In the genomic region with DNA sequence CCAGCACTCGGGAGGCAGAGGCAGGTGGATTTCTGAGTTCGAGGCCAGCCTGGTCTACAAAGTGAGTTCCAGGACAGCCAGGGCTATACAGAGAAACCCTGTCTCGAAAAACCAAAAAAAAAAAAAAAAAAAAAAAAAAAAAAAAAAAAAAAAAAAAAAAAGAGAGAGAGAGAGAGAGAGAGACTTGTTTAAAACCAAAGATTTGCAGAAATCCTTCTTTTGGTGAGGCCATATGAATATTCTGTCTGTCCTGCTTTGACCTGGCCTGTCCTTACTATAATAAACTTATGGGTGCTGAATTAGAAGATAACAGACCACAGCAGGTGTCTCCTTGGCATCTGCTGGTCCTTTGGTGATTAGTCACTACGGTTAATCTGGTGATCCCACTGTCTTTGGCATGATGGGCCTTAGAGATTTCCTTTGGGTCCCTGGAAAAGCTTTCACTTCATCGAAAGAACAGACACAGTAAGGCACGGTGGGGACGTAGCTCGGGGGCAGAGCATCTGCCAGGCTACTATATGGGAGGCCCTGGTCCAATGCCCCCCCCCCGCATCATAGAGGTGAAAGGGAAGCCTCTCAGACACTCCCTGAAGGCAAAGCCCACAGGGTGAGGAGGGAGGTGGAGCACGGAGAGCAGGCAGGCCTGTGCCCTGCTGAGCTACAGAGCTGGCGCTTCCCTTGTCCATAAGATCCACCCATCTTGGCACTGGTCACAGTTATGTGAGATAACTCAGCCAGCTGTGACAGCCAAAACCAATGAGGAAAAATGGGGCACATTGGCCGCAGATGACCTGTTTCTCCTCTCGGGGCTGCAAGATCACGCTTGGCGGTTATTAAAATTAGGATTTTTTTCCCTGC, we compare ENCODE assay signal across 12 mouse cellular contexts. TPM values are rescaled to one million over a fixed set of nuclear protein-coding genes. Genes with fewer than 3 reads are reported as not detected.
DNase-seq lines count a peak whose midpoint lies in the region; ATAC-seq and TF ChIP-seq lines count a peak whose summit lies in the region.
"Had no signal": no experiment of that assay in that cellular context is flagged by ENCODE, and none has a peak within 500 bp of the region (broad histone marks: within the 10 kb centered on the region; RNA-seq: fewer than 3 reads in every experiment).

No protein-coding gene starts in this region.

- peak overlapping the region; percentile 0 for H3ac ChIP-seq in C2C12 (ENCODE audit: control insufficient read depth, insufficient read length, low read depth)

- H3K4me3 ChIP-seq in hindbrain, postnatal 0 days (ENCODE audit: low read length): no peak overlapping the region
- H3K4me3 ChIP-seq in hindbrain, embryonic 13.5 days: no peak overlapping the region
- H3K4me3 ChIP-seq in C2C12 (ENCODE audit: insufficient read depth, poor library complexity, severe bottlenecking): no peak overlapping the region
- peak overlapping the region; percentile 41 to 42 for H3K4me3 ChIP-seq in MEL (ENCODE audit: control insufficient read depth in 1 of 2, insufficient read depth in 1 of 2, low read depth in 2 of 2, low read length in 2 of 2)
- no peak overlapping the region for H3K4me3 ChIP-seq in limb, embryonic 10.5 days
- H3K4me3 ChIP-seq in kidney, adult 2 months (ENCODE audit: insufficient read depth, low read depth, low read length): no peak overlapping the region
- H3K4me3 ChIP-seq: embryonic facial prominence, embryonic 10.5 days; neural tube, embryonic 13.5 days had no signal

- ATAC-seq in hindbrain, postnatal 0 days: no peak
- no peak for ATAC-seq in hindbrain, embryonic 13.5 days (ENCODE audit: low FRiP score)
- ATAC-seq in granulocyte monocyte progenitor cell, adult 5-6 weeks (replicated peaks; ENCODE audit: poor library complexity, severe bottlenecking): peak; percentile 6; the same call in 1 of the 2 replicates

- H3K4me2 ChIP-seq in hindbrain, postnatal 0 days (ENCODE audit: low read depth, low read length): no peak overlapping the region
- H3K4me2 ChIP-seq in hindbrain, embryonic 13.5 days: no peak overlapping the region
- H3K4me2 ChIP-seq: neural tube, embryonic 13.5 days had no signal

- H3K36me3 ChIP-seq in hindbrain, postnatal 0 days (ENCODE audit: insufficient read depth, low read length): no peaks in the 10 kb centered on the region
- H3K36me3 ChIP-seq in hindbrain, embryonic 13.5 days: no peaks in the 10 kb centered on the region
- H3K36me3 ChIP-seq in C2C12 (ENCODE audit: control insufficient read depth, insufficient read depth) (no peaks in the 10 kb centered on the region), MEL (ENCODE audit: control insufficient read depth in 1 of 2, insufficient read depth in 2 of 2, low read length in 2 of 2) (peaks cover 0 to 28% of the 10 kb centered on the region in 2 experiments; a peak in 2 of 4 replicates)
- no peaks in the 10 kb centered on the region for H3K36me3 ChIP-seq in limb, embryonic 10.5 days
- no peaks in the 10 kb centered on the region for H3K36me3 ChIP-seq in kidney, adult 2 months (ENCODE audit: control insufficient read depth, insufficient read depth, low read length)
- H3K36me3 ChIP-seq: embryonic facial prominence, embryonic 10.5 days; neural tube, embryonic 13.5 days had no signal

- 75% methylated on average over 14 of the region's 15 CpGs for WGBS in hindbrain, postnatal 0 days
- 80% methylated on average over 14 of the region's 15 CpGs for WGBS in hindbrain, embryonic 13.5 days
- WGBS in limb, embryonic 10.5 days: 91% methylated on average over 15 of the region's 15 CpGs
- WGBS in kidney, adult 2 months: 85% methylated on average over 14 of the region's 15 CpGs

- no peak for TF ChIP-seq RAD21 in MEL (IDR thresholded peaks at IDR 0.05; ENCODE audit: low read depth, low read length)

- H3K27me3 ChIP-seq in hindbrain, postnatal 0 days (ENCODE audit: insufficient read depth, low read length): peaks cover 9% of the 10 kb centered on the region; the same call in 1 of the 2 replicates
- peaks cover 21% of the 10 kb centered on the region for H3K27me3 ChIP-seq in hindbrain, embryonic 13.5 days
- H3K27me3 ChIP-seq in C2C12 (ENCODE audit: control insufficient read depth, insufficient read depth, insufficient read length): no peaks in the 10 kb centered on the region
- no peaks in the 10 kb centered on the region for H3K27me3 ChIP-seq in MEL (ENCODE audit: control insufficient read depth in 1 of 2, insufficient read depth in 2 of 2, low read length in 2 of 2)
- H3K27me3 ChIP-seq in limb, embryonic 10.5 days (ENCODE audit: low read depth, poor library complexity, severe bottlenecking): peaks cover 27% of the 10 kb centered on the region
- no peaks in the 10 kb centered on the region for H3K27me3 ChIP-seq in kidney, adult 2 months (replicated peaks; ENCODE audit: control insufficient read depth, insufficient read depth, low read length)

- no peaks in the 10 kb centered on the region for H3K79me2 ChIP-seq in C2C12 (ENCODE audit: control insufficient read depth, insufficient read depth)
- no peaks in the 10 kb centered on the region for H3K79me2 ChIP-seq in MEL (ENCODE audit: control insufficient read depth, insufficient read depth, low read length, poor library complexity)

- no peak overlapping the region for H3K9ac ChIP-seq in hindbrain, postnatal 0 days (replicated peaks; ENCODE audit: low read length)
- no peak overlapping the region for H3K9ac ChIP-seq in hindbrain, embryonic 13.5 days
- peak overlapping the region; percentile 16 for H3K9ac ChIP-seq in MEL (ENCODE audit: control insufficient read depth, low read depth, low read length, poor library complexity, severe bottlenecking)
- H3K9ac ChIP-seq: neural tube, embryonic 13.5 days had no signal

- H3K79me3 ChIP-seq in C2C12 (ENCODE audit: low read depth): no peaks in the 10 kb centered on the region

- H3K9me3 ChIP-seq in hindbrain, postnatal 0 days (ENCODE audit: low read length): no peaks in the 10 kb centered on the region
- no peaks in the 10 kb centered on the region for H3K9me3 ChIP-seq in hindbrain, embryonic 13.5 days
- no peaks in the 10 kb centered on the region for H3K9me3 ChIP-seq in MEL (replicated peaks; ENCODE audit: insufficient read depth, low read length)
- no peaks in the 10 kb centered on the region for H3K9me3 ChIP-seq in limb, embryonic 10.5 days (replicated peaks)
- H3K9me3 ChIP-seq: embryonic facial prominence, embryonic 10.5 days; neural tube, embryonic 13.5 days had no signal

- TF ChIP-seq CTCF in hindbrain, postnatal 0 days (IDR thresholded peaks at IDR 0.05; ENCODE audit: low read depth): no peak
- TF ChIP-seq CTCF in C2C12 (IDR thresholded peaks at IDR 0.05; ENCODE audit: control insufficient read depth, insufficient read depth, insufficient read length) (no peak), MEL (IDR thresholded peaks at IDR 0.05 in 2 of 3, conservative IDR thresholded peaks at IDR 0.05 in 1 of 3; ENCODE audit: control insufficient read depth in 1 of 3, insufficient read depth in 1 of 3, low read depth in 2 of 3, low read length in 3 of 3, poor library complexity in 1 of 3, severe bottlenecking in 1 of 3) (no peak)
- no peak for TF ChIP-seq CTCF in kidney, adult 2 months (conservative IDR thresholded peaks at IDR 0.05; ENCODE audit: insufficient read depth, insufficient read length, low read depth, low read length)

- TF ChIP-seq EP300 in MEL (IDR thresholded peaks at IDR 0.05; ENCODE audit: low read depth in 1 of 2, low read length in 2 of 2): peak; percentile 88 to 93

- no peaks in the 10 kb centered on the region for H3K4me1 ChIP-seq in hindbrain, postnatal 0 days (ENCODE audit: insufficient read depth, low read length)
- H3K4me1 ChIP-seq in hindbrain, embryonic 13.5 days (replicated peaks): no peaks in the 10 kb centered on the region
- peaks cover 32 to 49% of the 10 kb centered on the region in 2 experiments for H3K4me1 ChIP-seq in MEL (ENCODE audit: control insufficient read depth in 1 of 2, insufficient read depth in 2 of 2, low read length in 2 of 2)
- H3K4me1 ChIP-seq in limb, embryonic 10.5 days: 0 out of 2 replicates have a peak, but pooled peaks cover 6% of the 10 kb centered on the region
- no peaks in the 10 kb centered on the region for H3K4me1 ChIP-seq in kidney, adult 2 months (ENCODE audit: control insufficient read depth, insufficient read depth, low read length)
- H3K4me1 ChIP-seq: neural tube, embryonic 13.5 days had no signal

- DNase-seq in hindbrain, postnatal 0 days (ENCODE audit: low spot score): peak; percentile 34
- peak; percentile 81 for DNase-seq in MEL (ENCODE audit: low read depth, low spot score)
- DNase-seq in limb, embryonic 10.5 days (ENCODE audit: low spot score): no peak
- DNase-seq in lung, postnatal 14 days: no peak
- no peak for DNase-seq in kidney, adult 2 months
- DNase-seq: kidney, adult 9 months; thymus, postnatal 25 days had no signal

- H3K27ac ChIP-seq in hindbrain, postnatal 0 days: no peak overlapping the region
- H3K27ac ChIP-seq in hindbrain, embryonic 13.5 days: no peak overlapping the region
- peak overlapping the region; percentile 30 for H3K27ac ChIP-seq in MEL (ENCODE audit: control insufficient read depth, low read depth, low read length)
- H3K27ac ChIP-seq in limb, embryonic 10.5 days: no peak overlapping the region
- H3K27ac ChIP-seq in kidney, adult 2 months (ENCODE audit: insufficient read depth, low read depth, low read length): no peak overlapping the region
- H3K27ac ChIP-seq: embryonic facial prominence, embryonic 10.5 days; neural tube, embryonic 13.5 days had no signal

- no peak for TF ChIP-seq POLR2A in MEL (IDR thresholded peaks at IDR 0.05; ENCODE audit: control insufficient read depth in 1 of 2, insufficient read depth in 1 of 2, low read depth in 1 of 2, low read length in 2 of 2, poor library complexity in 1 of 2)
- TF ChIP-seq POLR2A in kidney, adult 2 months (IDR thresholded peaks at IDR 0.05; ENCODE audit: low read depth, low read length): no peak

RNA-seq across cellular contexts. Expression of gene Galnt6, which starts 6.1 kb away (rescaled TPM):
- 0.25 and 0.37 TPM in 2 replicates for total RNA-seq in hindbrain, postnatal 0 days (2014; rRNA removed)
- polyA plus RNA-seq in hindbrain, postnatal 0 days (2015; fragmentation: Nextera tagmentation; extraction: Ambion mirVana): 0.34 TPM in 2 replicates
- polyA plus RNA-seq in hindbrain, embryonic 13.5 days (2015; fragmentation: Nextera tagmentation; extraction: Ambion mirVana): 0.13 and 0.17 TPM in 2 replicates
- 0.29 TPM for polyA plus RNA-seq in C2C12 (2012; fragmentation: generic; extraction: Trizol)
- total RNA-seq in MEL (2012; rRNA removed): 17.0 and 17.5 TPM in 2 replicates
- polyA plus RNA-seq in MEL (2012; ENCODE audit: insufficient read depth in 1 of 2, insufficient read length in 2 of 2, low read depth in 1 of 2, low replicate concordance in 2 of 2, missing spikeins in 1 of 2): 10 to 100 TPM in 1 of 2 experiments, not detected in 1; 16.1 TPM
- total RNA-seq in granulocyte monocyte progenitor cell, adult 5-6 weeks (2014; fragmentation: Nextera tagmentation): 25.4 and 27.4 TPM in 2 replicates
- 32.5 and 44.6 TPM in 2 replicates for total RNA-seq in granulocyte monocyte progenitor cell, adult 5-6 weeks (2017)
- 0.11 and 0.26 TPM in 2 replicates for polyA plus RNA-seq in limb, embryonic 10.5 days (2016; fragmentation: Nextera tagmentation; extraction: Ambion mirVana)
- 0.24 and 1.2 TPM in 2 replicates for polyA plus RNA-seq in kidney, adult 2 months (2012; rRNA removed)

RNA-seq across cellular contexts. Expression of gene Slc4a8, which starts 26.2 kb away (rescaled TPM):
- 25.4 and 33.9 TPM in 2 replicates for total RNA-seq in hindbrain, postnatal 0 days (2014; rRNA removed)
- 29.8 and 30.7 TPM in 2 replicates for polyA plus RNA-seq in hindbrain, postnatal 0 days (2015; fragmentation: Nextera tagmentation; extraction: Ambion mirVana)
- 25.7 and 26.2 TPM in 2 replicates for polyA plus RNA-seq in hindbrain, embryonic 13.5 days (2015; fragmentation: Nextera tagmentation; extraction: Ambion mirVana)
- polyA plus RNA-seq in C2C12 (2012; fragmentation: generic; extraction: Trizol) (11.9 TPM), MEL (2012; ENCODE audit: insufficient read depth in 1 of 2, insufficient read length in 2 of 2, low read depth in 1 of 2, low replicate concordance in 2 of 2, missing spikeins in 1 of 2) (1 to 10 TPM in 1 of 2 experiments, not detected in 1; 2.5 TPM)
- 0.35 and 0.72 TPM in 2 replicates for total RNA-seq in MEL (2012; rRNA removed)
- total RNA-seq in granulocyte monocyte progenitor cell, adult 5-6 weeks (2014; fragmentation: Nextera tagmentation): 11.3 and 23.0 TPM in 2 replicates
- total RNA-seq in granulocyte monocyte progenitor cell, adult 5-6 weeks (2017): 26.9 and 34.5 TPM in 2 replicates
- 7.1 and 9.7 TPM in 2 replicates for polyA plus RNA-seq in limb, embryonic 10.5 days (2016; fragmentation: Nextera tagmentation; extraction: Ambion mirVana)
- polyA plus RNA-seq in kidney, adult 2 months (2012; rRNA removed): 5.9 TPM in 2 replicates

RNA-seq across cellular contexts. Expression of gene Cela1, which starts 47.6 kb away (rescaled TPM):
- 1.8 and 4.7 TPM in 2 replicates for total RNA-seq in hindbrain, postnatal 0 days (2014; rRNA removed)
- polyA plus RNA-seq in hindbrain, postnatal 0 days (2015; fragmentation: Nextera tagmentation; extraction: Ambion mirVana): 2.4 and 3.1 TPM in 2 replicates
- polyA plus RNA-seq in hindbrain, embryonic 13.5 days (2015; fragmentation: Nextera tagmentation; extraction: Ambion mirVana): 1.4 and 2.1 TPM in 2 replicates
- 32.1 TPM for polyA plus RNA-seq in C2C12 (2012; fragmentation: generic; extraction: Trizol)
- 42.2 and 60.3 TPM in 2 replicates for total RNA-seq in MEL (2012; rRNA removed)
- polyA plus RNA-seq in MEL (2012; ENCODE audit: insufficient read depth in 1 of 2, insufficient read length in 2 of 2, low read depth in 1 of 2, low replicate concordance in 2 of 2, missing spikeins in 1 of 2): 10 to 100 TPM in 1 of 2 experiments, not detected in 1; 51.4 TPM
- 4.7 and 7.9 TPM in 2 replicates for total RNA-seq in granulocyte monocyte progenitor cell, adult 5-6 weeks (2014; fragmentation: Nextera tagmentation)
- 2.3 and 2.5 TPM in 2 replicates for total RNA-seq in granulocyte monocyte progenitor cell, adult 5-6 weeks (2017)
- 0.74 and 1.7 TPM in 2 replicates for polyA plus RNA-seq in limb, embryonic 10.5 days (2016; fragmentation: Nextera tagmentation; extraction: Ambion mirVana)
- 418 and 456 TPM in 2 replicates for polyA plus RNA-seq in kidney, adult 2 months (2012; rRNA removed)

Comparison
In these comparisons a context has a peak if more than half of its experiments do, and no peak if none do; other contexts are left out.
1. DNase-seq: peak in hindbrain, postnatal 0 days (single experiment) and MEL (single experiment); none in limb, embryonic 10.5 days (single experiment), lung, postnatal 14 days (single experiment) and kidney, adult 2 months (single experiment).
2. H3K4me3 ChIP-seq: peak in MEL (2 of 2); none in hindbrain, postnatal 0 days (single experiment), hindbrain, embryonic 13.5 days (single experiment), C2C12 (single experiment), limb, embryonic 10.5 days (single experiment) and kidney, adult 2 months (single experiment).